Mouse (Mus musculus) midbrain, embryonic 16.5 days (tissue): ENCODE results near the gene Spg20. TPM values are rescaled to one million over a fixed set of nuclear protein-coding genes. Genes with fewer than 3 reads are reported as not detected.

Source experiments
- ATAC-seq: fragments of 200-750 bp; cut with Nextera tagmentation; 2 replicates; pipeline ENCODE4 v1.8.0; 2017; ENCODE audit warnings: moderate TSS enrichment
- H3K27ac ChIP-seq: fragments of 300-500 bp; sonication (generic); 2 replicates; pipeline ENCODE4 v1.5.1; 2014; ENCODE audit warnings: mild to moderate bottlenecking, low read length, mixed read lengths
- H3K27me3 ChIP-seq: fragments of 300-500 bp; sonication (generic); 2 replicates; pipeline ENCODE4 v1.6.1; 2014; ENCODE audit warnings: low read depth, low read length, mixed read lengths; ENCODE audit not compliant: control insufficient read depth, insufficient read depth
- H3K36me3 ChIP-seq: fragments of 300-500 bp; sonication (generic); 2 replicates; pipeline ENCODE4 v1.6.1; 2014; ENCODE audit warnings: mild to moderate bottlenecking, low read length, moderate library complexity, mixed read lengths; ENCODE audit not compliant: control insufficient read depth, insufficient read depth
- H3K4me1 ChIP-seq: fragments of 300-500 bp; sonication (generic); 2 replicates; pipeline ENCODE4 v1.6.1; 2014; ENCODE audit warnings: mild to moderate bottlenecking, low read length, mixed read lengths; ENCODE audit not compliant: control insufficient read depth, insufficient read depth
- H3K4me2 ChIP-seq: fragments of 300-500 bp; sonication (generic); 2 replicates; pipeline ENCODE4 v1.6.1; 2014; ENCODE audit warnings: mild to moderate bottlenecking, low read length, mixed read lengths
- H3K4me3 ChIP-seq: fragments of 300-500 bp; sonication (generic); 2 replicates; pipeline ENCODE4 v1.5.1; 2014; ENCODE audit warnings: low read depth, mild to moderate bottlenecking, low read length, moderate library complexity, mixed read lengths
- H3K9ac ChIP-seq: fragments of 300-500 bp; sonication (generic); 2 replicates; pipeline ENCODE4 v1.6.1; 2014; ENCODE audit warnings: low read depth, low read length, mixed read lengths
- H3K9me3 ChIP-seq: fragments of 300-500 bp; sonication (generic); replicated peaks from 2 replicates; pipeline ENCODE4 v1.6.1; 2014; ENCODE audit warnings: mild to moderate bottlenecking, low read length, mixed read lengths; ENCODE audit not compliant: control insufficient read depth, poor library complexity, severe bottlenecking
- WGBS: fragments of 180-500 bp; shearing (Covaris S2); extraction: QIAGEN DNeasy Blood & Tissue Kit; methylation state at CpG from one replicate; pipeline ENCODE4 v1.1.7; 2014; 5-methylcytosine and 5-hydroxymethylcytosine counted together
- polyA plus RNA-seq: library from polyadenylated mRNA; unstranded; fragments of >200 nt; fragmentation: Nextera tagmentation; extraction: Ambion mirVana; gene quantifications from 2 replicates; pipeline ENCODE4 v1.2.1, GENCODE M21; 2015

The Spg20 gene
- polyA plus RNA-seq, 1 experiment from 2014 or later = 14.6 TPM

GRCm38 (mm10) chr3:55129181-55129692, 17.3 kb downstream of the Spg20 start:
- ATAC-seq = no peak

GRCm38 (mm10) chr3:55131576-55132233, 19.8 kb downstream of the Spg20 start:
- no peaks in the 10 kb centered on the region for H3K4me1 ChIP-seq
- H3K36me3 ChIP-seq = peaks cover 32% of the 10 kb centered on the region
- WGBS = 95% methylated on average over 6 of the region's 6 CpGs
- ATAC-seq = no peak
- no peak overlapping the region for H3K27ac ChIP-seq
- no peaks in the 10 kb centered on the region for H3K27me3 ChIP-seq
- H3K4me3 ChIP-seq = no peak overlapping the region
- H3K9me3 ChIP-seq = no peaks in the 10 kb centered on the region
- no peak overlapping the region for H3K4me2 ChIP-seq
- H3K9ac ChIP-seq = no peak overlapping the region

More at GRCm38 (mm10) chr3:55129181-55129692, 17.3 kb downstream of the Spg20 start:
- Histone ChIP-seq H3K27me3 (no peaks in the 10 kb centered on the region), H3K4me1 (no peaks in the 10 kb centered on the region), H3K9me3 (no peaks in the 10 kb centered on the region), H3K4me2 (no peak overlapping the region), H3K27ac (no peak overlapping the region), H3K9ac (no peak overlapping the region), H3K36me3 (peaks cover 31% of the 10 kb centered on the region), H3K4me3 (no peak overlapping the region)
- WGBS = 84% methylated on average over 4 of the region's 4 CpGs

GRCm38 (mm10) chr3:55137039-55137438, 25.1 kb downstream of the Spg20 start, which contains the start of gene Ccdc169:
Ccdc169 (plus strand) TSS chr3:55137339.
- H3K4me3 ChIP-seq = no peak within 1 kb of the TSS
- no peak for ATAC-seq
- H3K4me1 ChIP-seq = no peaks in the 10 kb centered on the region
- no peak within 1 kb of the TSS for H3K27ac ChIP-seq
- no peaks in the 10 kb centered on the region for H3K27me3 ChIP-seq
- H3K9me3 ChIP-seq = no peaks in the 10 kb centered on the region
- no peak within 1 kb of the TSS for H3K4me2 ChIP-seq
- H3K36me3 ChIP-seq = peaks cover 12% of the 10 kb centered on the region
- no peak within 1 kb of the TSS for H3K9ac ChIP-seq

DNA sequence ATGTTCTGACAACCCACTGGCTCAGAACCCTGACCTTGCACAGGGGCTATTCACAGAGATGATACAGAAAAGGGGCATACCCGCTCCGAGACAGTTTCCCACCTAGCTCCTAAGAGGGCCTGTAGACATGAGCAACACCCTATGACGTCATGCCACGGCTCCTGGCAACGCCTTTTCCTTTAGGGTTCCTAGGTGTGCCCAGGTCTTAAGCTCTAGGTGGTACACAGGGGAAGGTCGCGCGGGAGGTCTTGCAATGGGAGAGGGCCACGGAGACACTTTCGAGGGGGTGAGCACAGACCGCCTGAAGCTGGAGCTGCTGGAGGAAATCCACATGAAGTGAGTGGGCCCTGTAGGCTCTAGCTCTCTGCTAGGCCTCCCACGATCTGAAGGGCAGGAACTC, 27.9 kb downstream of the Spg20 start:
- H3K4me2 ChIP-seq = no peak overlapping the region
- H3K4me1 ChIP-seq = no peaks in the 10 kb centered on the region
- no peak for ATAC-seq
- no peak overlapping the region for H3K27ac ChIP-seq
- no peaks in the 10 kb centered on the region for H3K9me3 ChIP-seq
- H3K9ac ChIP-seq = no peak overlapping the region
- peaks cover 10% of the 10 kb centered on the region for H3K36me3 ChIP-seq
- no peaks in the 10 kb centered on the region for H3K27me3 ChIP-seq
- WGBS = 94% methylated on average over 12 of the region's 12 CpGs
- H3K4me3 ChIP-seq = no peak overlapping the region

DNA sequence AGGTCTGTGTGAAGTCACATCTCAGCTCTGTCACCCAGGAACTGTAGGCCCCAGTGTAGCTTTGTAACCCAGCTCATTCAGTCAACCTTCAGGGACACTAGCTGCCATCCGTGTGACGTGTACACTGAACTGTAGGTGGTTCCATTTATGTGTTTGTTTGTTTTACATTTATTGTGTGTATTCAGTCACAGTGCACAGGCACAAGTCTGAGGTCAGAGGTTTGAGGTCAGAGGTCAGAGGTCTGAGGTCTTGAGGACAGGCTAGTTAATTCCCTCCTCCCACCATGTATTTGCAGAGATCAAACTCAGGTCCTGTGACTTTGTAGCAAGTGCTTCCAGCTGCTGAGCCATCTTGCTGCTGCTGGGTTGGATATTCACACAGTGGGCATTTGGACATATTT, 29.5 kb downstream of the Spg20 start:
- H3K4me3 ChIP-seq = no peak overlapping the region
- H3K27me3 ChIP-seq = no peaks in the 10 kb centered on the region
- no peaks in the 10 kb centered on the region for H3K9me3 ChIP-seq
- H3K4me2 ChIP-seq = no peak overlapping the region
- H3K9ac ChIP-seq = no peak overlapping the region
- peaks cover 5% of the 10 kb centered on the region; the same call in 1 of the 2 replicates for H3K36me3 ChIP-seq
- H3K4me1 ChIP-seq = no peaks in the 10 kb centered on the region
- WGBS = 71% methylated on average over 2 of the region's 2 CpGs
- ATAC-seq = no peak
- no peak overlapping the region for H3K27ac ChIP-seq

DNA sequence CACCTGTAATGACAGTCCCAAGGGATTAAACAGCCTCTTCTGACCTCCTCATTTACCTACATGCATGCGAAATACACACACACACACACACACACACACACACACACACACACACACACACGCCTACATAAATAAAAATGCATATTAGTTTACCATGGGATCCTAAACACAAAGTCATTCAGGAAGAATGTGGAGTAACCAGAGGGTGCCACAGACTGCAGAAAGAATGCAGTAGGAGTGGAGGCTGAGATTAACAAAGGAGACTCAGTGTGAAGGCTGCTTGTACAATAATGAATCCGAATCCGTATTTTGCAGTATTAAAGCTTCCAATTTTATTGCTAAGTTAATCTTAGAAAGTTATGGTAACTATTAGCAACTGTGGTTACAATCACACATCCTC, 33.0 kb downstream of the Spg20 start:
- WGBS = 73% methylated on average over 4 of the region's 4 CpGs
- Histone ChIP-seq H3K4me3 (no peak overlapping the region), H3K9ac (no peak overlapping the region), H3K27me3 (no peaks in the 10 kb centered on the region), H3K27ac (no peak overlapping the region), H3K9me3 (no peaks in the 10 kb centered on the region), H3K36me3 (no peaks in the 10 kb centered on the region), H3K4me2 (no peak overlapping the region), H3K4me1 (no peaks in the 10 kb centered on the region)
- ATAC-seq = no peak

- H3K36me3 ChIP-seq = no peaks in the 10 kb centered on the region
- H3K4me2 ChIP-seq = no peak overlapping the region
- H3K4me3 ChIP-seq = no peak overlapping the region
- no peak overlapping the region for H3K27ac ChIP-seq
- no peak overlapping the region for H3K9ac ChIP-seq
- 87% methylated on average over 6 of the region's 6 CpGs for WGBS
- H3K27me3 ChIP-seq = no peaks in the 10 kb centered on the region
- no peaks in the 10 kb centered on the region for H3K9me3 ChIP-seq
- ATAC-seq = no peak
- H3K4me1 ChIP-seq = no peaks in the 10 kb centered on the region
These were observed 34.5 kb downstream of the Spg20 start for GRCm38 (mm10) chr3:55146441-55146840.

GRCm38 (mm10) chr3:55147156-55147555, 35.2 kb downstream of the Spg20 start:
- Histone ChIP-seq H3K9ac (no peak overlapping the region), H3K4me1 (peaks cover 2% of the 10 kb centered on the region; the same call in 1 of the 2 replicates), H3K27me3 (no peaks in the 10 kb centered on the region), H3K9me3 (no peaks in the 10 kb centered on the region), H3K4me2 (no peak overlapping the region), H3K27ac (no peak overlapping the region), H3K4me3 (no peak overlapping the region), H3K36me3 (no peaks in the 10 kb centered on the region)
- WGBS = 90% methylated on average over 2 of the region's 2 CpGs
- ATAC-seq = no peak

DNA sequence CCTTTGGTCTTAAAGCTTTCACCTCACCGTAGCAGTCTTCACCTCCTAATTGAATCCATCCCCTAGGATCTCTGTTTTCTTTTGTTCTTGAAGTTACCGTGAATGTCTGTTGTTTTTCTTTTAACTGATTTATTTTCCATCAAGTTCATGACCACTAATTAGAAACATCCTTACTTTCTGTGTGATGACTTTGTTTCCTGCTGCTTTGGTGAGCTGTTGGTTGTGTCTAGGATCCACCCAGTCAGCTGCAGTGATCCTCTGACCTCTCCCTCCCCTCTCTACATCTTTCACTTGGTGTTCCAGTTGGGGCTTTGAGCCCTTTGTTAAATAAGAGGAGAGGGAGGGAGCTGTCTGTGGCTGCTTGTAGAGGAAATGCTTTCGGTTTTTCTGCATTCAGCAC, 36.2 kb downstream of the Spg20 start:
- Histone ChIP-seq H3K9ac (no peak overlapping the region), H3K4me3 (no peak overlapping the region), H3K4me1 (peaks cover 2% of the 10 kb centered on the region; the same call in 1 of the 2 replicates), H3K36me3 (no peaks in the 10 kb centered on the region), H3K27me3 (no peaks in the 10 kb centered on the region), H3K27ac (no peak overlapping the region), H3K4me2 (no peak overlapping the region), H3K9me3 (no peaks in the 10 kb centered on the region)
- ATAC-seq = no peak
- WGBS = 20% methylated on average over 3 of the region's 3 CpGs
